Mouse (Mus musculus) liver, embryonic 14.5 days (tissue): ENCODE results near the gene Ccdc12.

Experiments used
- CTCF ChIP-seq: IDR thresholded peaks from 2 replicates; pipeline ENCODE4 v1.5.1; 2016; ENCODE audit warnings: antibody characterized with exemption, low read depth, control low read depth
- EP300 ChIP-seq: IDR thresholded peaks from 2 replicates; pipeline ENCODE4 v1.6.1; 2016; ENCODE audit warnings: antibody characterized with exemption, low read depth

DNA sequence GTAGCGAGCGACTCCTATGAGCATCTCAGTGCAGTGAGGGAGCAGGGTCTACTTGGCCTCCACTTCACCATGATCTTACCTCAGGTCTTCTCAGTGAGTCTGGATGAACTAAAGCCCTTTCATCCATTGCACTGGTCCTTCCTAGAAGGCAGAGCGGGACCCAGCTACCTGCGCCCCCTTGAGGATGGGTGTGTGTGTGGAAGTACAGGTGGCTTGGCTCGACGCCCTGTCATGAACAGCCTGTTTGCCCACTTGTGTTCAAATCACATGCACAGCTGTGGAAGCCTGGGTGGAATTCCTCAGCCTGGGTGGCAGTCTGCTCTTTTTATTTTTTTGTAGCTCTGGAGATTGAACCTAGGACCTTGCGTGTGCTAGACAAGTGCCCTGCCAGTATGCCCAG is 36.1 kb upstream of the Ccdc12 start:
- peak; percentile 61 for TF ChIP-seq CTCF
- no peak for TF ChIP-seq EP300
